Comparison of ENCODE assay signal across 8 mouse cellular contexts in genomic region chr10:32890507-32891131, GRCm38 (mm10). TPM values are rescaled to one million over a fixed set of nuclear protein-coding genes. Genes with fewer than 3 reads are reported as not detected.
A peak's percentile ranks its signal among the peaks of the same experiment; 100 is the strongest.
DNase-seq lines count a peak whose midpoint lies in the region; ATAC-seq and TF ChIP-seq lines count a peak whose summit lies in the region.

No protein-coding gene starts in this region.

- TF ChIP-seq POLR2A in limb, embryonic 14.5 days (IDR thresholded peaks at IDR 0.05; ENCODE audit: borderline replicate concordance, extremely low read depth, insufficient read depth, insufficient read length) = no peak
- no peak for TF ChIP-seq POLR2A in myocyte (IDR thresholded peaks at IDR 0.05; ENCODE audit: insufficient read length, low read depth)

- H3K27ac ChIP-seq in embryonic facial prominence, embryonic 11.5 days (replicated peaks; ENCODE audit: low read depth, low read length) = no peak overlapping the region
- H3K27ac ChIP-seq in heart, embryonic 10.5 days = peak overlapping the region; percentile 86; the same call in 1 of the 2 replicates
- H3K27ac ChIP-seq in kidney, embryonic 14.5 days (ENCODE audit: low read depth, low read length) = no peak overlapping the region
- no peak overlapping the region for H3K27ac ChIP-seq in limb, embryonic 14.5 days (replicated peaks; ENCODE audit: low read depth, low read length)

- ATAC-seq in embryonic facial prominence, embryonic 11.5 days (replicated peaks; ENCODE audit: insufficient number of reproducible peaks, low FRiP score, low TSS enrichment, low read depth) = peak; percentile 74
- peak; percentile 81 for ATAC-seq in kidney, embryonic 14.5 days (ENCODE audit: low FRiP score, low TSS enrichment)
- ATAC-seq in limb, embryonic 14.5 days (ENCODE audit: low FRiP score, low read depth) = peak; percentile 50; the same call in 1 of the 2 replicates
- ATAC-seq in granulocyte monocyte progenitor cell, adult 5-6 weeks (replicated peaks; ENCODE audit: poor library complexity, severe bottlenecking) = no peak

- no peaks in the 10 kb centered on the region for H3K27me3 ChIP-seq in embryonic facial prominence, embryonic 11.5 days (ENCODE audit: control insufficient read depth, insufficient read depth, low read length)
- peaks cover 6% of the 10 kb centered on the region; the same call in 1 of the 2 replicates for H3K27me3 ChIP-seq in heart, embryonic 10.5 days (ENCODE audit: insufficient read depth, poor library complexity, severe bottlenecking)
- H3K27me3 ChIP-seq in kidney, embryonic 14.5 days (ENCODE audit: control insufficient read depth, insufficient read depth, low read length) = peaks cover 3% of the 10 kb centered on the region; the same call in 1 of the 2 replicates
- peaks cover 16% of the 10 kb centered on the region; the same call in 1 of the 2 replicates for H3K27me3 ChIP-seq in limb, embryonic 14.5 days (ENCODE audit: control insufficient read depth, insufficient read depth, low read length)
- no peaks in the 10 kb centered on the region for H3K27me3 ChIP-seq in myocyte (ENCODE audit: control insufficient read depth, insufficient read depth, insufficient read length)

- peak overlapping the region; percentile 76 for H3K4me3 ChIP-seq in embryonic facial prominence, embryonic 11.5 days (ENCODE audit: low read depth, low read length)
- peak overlapping the region; percentile 84 for H3K4me3 ChIP-seq in heart, embryonic 10.5 days
- H3K4me3 ChIP-seq in kidney, embryonic 14.5 days (ENCODE audit: low read length) = peak overlapping the region; percentile 71
- peak overlapping the region; percentile 64 for H3K4me3 ChIP-seq in limb, embryonic 14.5 days (replicated peaks; ENCODE audit: low read length)
- peak overlapping the region; percentile 27 for H3K4me3 ChIP-seq in myocyte

- no peaks in the 10 kb centered on the region for H3K79me2 ChIP-seq in myocyte (ENCODE audit: control insufficient read depth, insufficient read depth)

- DNase-seq in adrenal gland, postnatal 25 days = peak; percentile 8
- DNase-seq in embryonic facial prominence, embryonic 11.5 days (ENCODE audit: low spot score) = peak; percentile 67
- DNase-seq in heart, embryonic 10.5 days (ENCODE audit: low spot score) = peak; percentile 78
- DNase-seq in limb, embryonic 14.5 days (ENCODE audit: low spot score) = peak; percentile 29
- DNase-seq in testis, postnatal 14 days (ENCODE audit: low spot score) = peak; percentile 30

- no peaks in the 10 kb centered on the region for H3K36me3 ChIP-seq in embryonic facial prominence, embryonic 11.5 days (replicated peaks; ENCODE audit: control insufficient read depth, insufficient read depth, low read depth, low read length)
- no peaks in the 10 kb centered on the region for H3K36me3 ChIP-seq in heart, embryonic 10.5 days
- no peaks in the 10 kb centered on the region for H3K36me3 ChIP-seq in kidney, embryonic 14.5 days (ENCODE audit: control insufficient read depth, insufficient read depth, low read length)
- H3K36me3 ChIP-seq in limb, embryonic 14.5 days (ENCODE audit: control insufficient read depth, insufficient read depth, low read length) = no peaks in the 10 kb centered on the region
- no peaks in the 10 kb centered on the region for H3K36me3 ChIP-seq in myocyte (ENCODE audit: control insufficient read depth, insufficient read depth)

- H3ac ChIP-seq in myocyte (ENCODE audit: control insufficient read depth, insufficient read length) = peak overlapping the region; percentile 38

- 5% methylated on average over 13 of the region's 13 CpGs for WGBS in embryonic facial prominence, embryonic 11.5 days
- WGBS in heart, embryonic 10.5 days = 2% methylated on average over 13 of the region's 13 CpGs
- whole genome bisulfite sequencing in kidney, embryonic 14.5 days = 5% methylated on average over 12 of the region's 13 CpGs
- 2% methylated on average over 13 of the region's 13 CpGs for WGBS in limb, embryonic 14.5 days

- no peaks in the 10 kb centered on the region for H3K4me1 ChIP-seq in embryonic facial prominence, embryonic 11.5 days (ENCODE audit: control insufficient read depth, insufficient read depth, low read length)
- H3K4me1 ChIP-seq in heart, embryonic 10.5 days = no peaks in the 10 kb centered on the region; the same call in 1 of the 2 replicates
- H3K4me1 ChIP-seq in kidney, embryonic 14.5 days (ENCODE audit: control insufficient read depth, insufficient read depth, low read length) = no peaks in the 10 kb centered on the region
- no peaks in the 10 kb centered on the region for H3K4me1 ChIP-seq in limb, embryonic 14.5 days (ENCODE audit: control insufficient read depth, insufficient read depth, low read length)

- H3K9ac ChIP-seq in embryonic facial prominence, embryonic 11.5 days (replicated peaks; ENCODE audit: low read length) = peak overlapping the region; percentile 71
- 0 out of 2 replicates have a peak overlapping the region, but pooled peaks have one; percentile 69 for H3K9ac ChIP-seq in kidney, embryonic 14.5 days (ENCODE audit: low read depth, low read length)
- peak overlapping the region; percentile 66 for H3K9ac ChIP-seq in limb, embryonic 14.5 days (ENCODE audit: low read depth, low read length, severe bottlenecking)

- no peaks in the 10 kb centered on the region for H3K9me3 ChIP-seq in embryonic facial prominence, embryonic 11.5 days (replicated peaks; ENCODE audit: control insufficient read depth, low read length)
- no peaks in the 10 kb centered on the region for H3K9me3 ChIP-seq in heart, embryonic 10.5 days
- no peaks in the 10 kb centered on the region for H3K9me3 ChIP-seq in kidney, embryonic 14.5 days (ENCODE audit: control insufficient read depth, low read length)
- H3K9me3 ChIP-seq in limb, embryonic 14.5 days (ENCODE audit: control insufficient read depth, low read length) = no peaks in the 10 kb centered on the region

- H3K4me2 ChIP-seq in embryonic facial prominence, embryonic 11.5 days (ENCODE audit: low read depth, low read length) = peak overlapping the region; percentile 96
- peak overlapping the region; percentile 96 for H3K4me2 ChIP-seq in kidney, embryonic 14.5 days (replicated peaks; ENCODE audit: low read depth, low read length)
- H3K4me2 ChIP-seq in limb, embryonic 14.5 days (replicated peaks; ENCODE audit: low read depth, low read length, severe bottlenecking) = peak overlapping the region; percentile 98
- H3K4me2 ChIP-seq in myocyte (ENCODE audit: low read depth) = peak overlapping the region; percentile 56

TF ChIP-seq in myocyte, 11 proteins besides CTCF, POLR2A, EP300 and RAD21:
- no peak for TF ChIP-seq POLR2AphosphoS2 (IDR thresholded peaks at IDR 0.05; ENCODE audit: insufficient read length, low read depth)
- TF ChIP-seq TCF3 (IDR thresholded peaks at IDR 0.05; ENCODE audit: insufficient read length, low read depth) = no peak
- no peak for TF ChIP-seq TCF12 (IDR thresholded peaks at IDR 0.05; ENCODE audit: insufficient read depth, poor library complexity, severe bottlenecking)
- no peak for TF ChIP-seq MAX (IDR thresholded peaks at IDR 0.05; ENCODE audit: low read depth)
- TF ChIP-seq MYOD1 (IDR thresholded peaks at IDR 0.05; ENCODE audit: control insufficient read depth in 1 of 3, insufficient read length in 2 of 3, low read depth in 2 of 3) = no peak
- TF ChIP-seq SRF (IDR thresholded peaks at IDR 0.05; ENCODE audit: control insufficient read depth, insufficient read length, low read depth) = no peak
- no peak for TF ChIP-seq CEBPB (IDR thresholded peaks at IDR 0.05; ENCODE audit: insufficient read depth, poor library complexity, severe bottlenecking)
- TF ChIP-seq MYOG (IDR thresholded peaks at IDR 0.05; ENCODE audit: control insufficient read depth in 1 of 3, insufficient read depth in 1 of 3, insufficient read length in 2 of 3, low read depth in 2 of 3) = no peak
- TF ChIP-seq E2F4 (IDR thresholded peaks at IDR 0.05; ENCODE audit: insufficient read depth) = no peak
- TF ChIP-seq USF1 (IDR thresholded peaks at IDR 0.05; ENCODE audit: low read depth) = no peak
- no peak for TF ChIP-seq REST (IDR thresholded peaks at IDR 0.05; ENCODE audit: insufficient read depth, insufficient read length)
TF ChIP-seq in myocyte: peak in this region for 0.

RNA-seq across cellular contexts. Expression of gene Nkain2, which starts 0.4 kb away (rescaled TPM):
- 0.21 TPM in 1 of 2 replicates, not detected in the other for total RNA-seq in adrenal gland, postnatal 25 days (2021)
- 0.33 and 1.00 TPM in 2 replicates for polyA plus RNA-seq in embryonic facial prominence, embryonic 11.5 days (2014; fragmentation: Nextera tagmentation; extraction: Ambion mirVana)
- polyA plus RNA-seq in heart, embryonic 10.5 days (2016; fragmentation: Nextera tagmentation; extraction: Ambion mirVana) = 0.38 and 0.46 TPM in 2 replicates
- polyA plus RNA-seq in kidney, embryonic 14.5 days (2014; fragmentation: Nextera tagmentation; extraction: Ambion mirVana) = 0.59 and 0.79 TPM in 2 replicates
- polyA plus RNA-seq in limb, embryonic 14.5 days (2012; rRNA removed) = 0.41 and 0.43 TPM in 2 replicates
- polyA plus RNA-seq in limb, embryonic 14.5 days (2014; fragmentation: Nextera tagmentation; extraction: Ambion mirVana) = 0.55 and 1.1 TPM in 2 replicates
- 0.36 TPM for polyA plus RNA-seq in myocyte (2012; fragmentation: generic; extraction: Trizol)
- not detected in 2 replicates for total RNA-seq in granulocyte monocyte progenitor cell, adult 5-6 weeks (2014; fragmentation: Nextera tagmentation)
- not detected in 2 replicates for total RNA-seq in granulocyte monocyte progenitor cell, adult 5-6 weeks (2017)

Comparison
In these comparisons a context has a peak if more than half of its experiments do, and no peak if none do; other contexts are left out.
1. DNase-seq: peak in every context shown above with its lines; median percentile 78 in heart, embryonic 10.5 days; 67 in embryonic facial prominence, embryonic 11.5 days; 30 in testis, postnatal 14 days; 29 in limb, embryonic 14.5 days; 8 in adrenal gland, postnatal 25 days.
2. H3K4me3 ChIP-seq: peak in every context shown above with its lines; median percentile 84 in heart, embryonic 10.5 days; 76 in embryonic facial prominence, embryonic 11.5 days; 71 in kidney, embryonic 14.5 days; 64 in limb, embryonic 14.5 days; 27 in myocyte.